ENCODE assay signal across 18 mouse cellular contexts in the genomic region with DNA sequence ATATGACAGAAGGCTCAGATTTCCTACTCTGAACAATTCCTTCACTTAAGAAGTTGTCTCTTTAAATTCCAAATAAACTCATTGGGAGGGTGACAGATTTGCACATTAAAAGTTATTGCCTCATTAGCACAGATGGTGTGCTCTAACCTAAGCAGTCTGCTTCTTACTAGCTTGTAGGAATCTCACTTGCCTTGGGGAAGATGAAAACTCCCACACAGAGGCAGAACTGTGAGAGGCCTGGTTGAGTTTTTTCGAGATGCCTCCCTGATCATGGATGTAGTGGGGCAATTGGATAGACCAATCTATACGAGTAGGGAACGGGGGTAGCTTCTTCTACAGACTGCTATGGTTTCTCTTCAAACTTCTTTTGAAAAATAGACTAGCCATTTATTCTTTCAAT.
A peak's percentile ranks its signal among the peaks of the same experiment; 100 is the strongest.
DNase-seq lines count a peak whose midpoint lies in the region; ATAC-seq and TF ChIP-seq lines count a peak whose summit lies in the region.
"Had no signal": no experiment of that assay in that cellular context is flagged by ENCODE, and none has a peak within 500 bp of the region (broad histone marks: within the 10 kb centered on the region; RNA-seq: fewer than 3 reads in every experiment).

No protein-coding gene starts in this region.

- no peak overlapping the region for H3K4me2 ChIP-seq in hindbrain, postnatal 0 days (ENCODE audit: low read depth, low read length)
- no peak overlapping the region for H3K4me2 ChIP-seq in hindbrain, embryonic 16.5 days (ENCODE audit: low read length)
- no peak overlapping the region for H3K4me2 ChIP-seq in midbrain, postnatal 0 days (ENCODE audit: low read depth, low read length, poor library complexity, severe bottlenecking)
- no peak overlapping the region for H3K4me2 ChIP-seq in midbrain, embryonic 14.5 days (ENCODE audit: low read length)
- H3K4me2 ChIP-seq: limb, embryonic 12.5 days; midbrain, embryonic 15.5 days had no signal

- no peak for TF ChIP-seq CTCF in hindbrain, postnatal 0 days (IDR thresholded peaks at IDR 0.05; ENCODE audit: low read depth)
- TF ChIP-seq CTCF in midbrain, postnatal 0 days (IDR thresholded peaks at IDR 0.05): no peak

- no peaks in the 10 kb centered on the region for H3K4me1 ChIP-seq in hindbrain, postnatal 0 days (ENCODE audit: insufficient read depth, low read length)
- H3K4me1 ChIP-seq in hindbrain, embryonic 16.5 days (ENCODE audit: control insufficient read depth, insufficient read depth, low read depth, low read length): no peaks in the 10 kb centered on the region
- no peaks in the 10 kb centered on the region for H3K4me1 ChIP-seq in midbrain, postnatal 0 days (ENCODE audit: insufficient read depth, low read length)
- H3K4me1 ChIP-seq in midbrain, embryonic 14.5 days (ENCODE audit: control insufficient read depth, insufficient read depth, low read length): no peaks in the 10 kb centered on the region
- H3K4me1 ChIP-seq: limb, embryonic 12.5 days; midbrain, embryonic 15.5 days had no signal

- no peak overlapping the region for H3K4me3 ChIP-seq in hindbrain, postnatal 0 days (ENCODE audit: low read length)
- H3K4me3 ChIP-seq in hindbrain, embryonic 16.5 days (ENCODE audit: low read length): no peak overlapping the region
- H3K4me3 ChIP-seq in midbrain, postnatal 0 days (ENCODE audit: low read depth, low read length): no peak overlapping the region
- no peak overlapping the region for H3K4me3 ChIP-seq in midbrain, embryonic 14.5 days (replicated peaks; ENCODE audit: low read depth, low read length)
- H3K4me3 ChIP-seq: heart, adult 2 months; left cerebral cortex, adult 2 months; limb, embryonic 12.5 days; midbrain, embryonic 15.5 days had no signal

- ATAC-seq in hindbrain, postnatal 0 days: no peak
- no peak for ATAC-seq in hindbrain, embryonic 16.5 days
- ATAC-seq in midbrain, postnatal 0 days (ENCODE audit: low FRiP score): no peak
- no peak for ATAC-seq in midbrain, embryonic 14.5 days (ENCODE audit: low FRiP score, low TSS enrichment)
- ATAC-seq: forebrain, embryonic 16.5 days; midbrain, embryonic 15.5 days had no signal

- H3K27me3 ChIP-seq in hindbrain, postnatal 0 days (ENCODE audit: insufficient read depth, low read length): no peaks in the 10 kb centered on the region
- H3K27me3 ChIP-seq in hindbrain, embryonic 16.5 days (replicated peaks; ENCODE audit: control insufficient read depth, insufficient read depth, low read length): no peaks in the 10 kb centered on the region
- no peaks in the 10 kb centered on the region for H3K27me3 ChIP-seq in midbrain, postnatal 0 days (ENCODE audit: insufficient read depth, low read length)
- no peaks in the 10 kb centered on the region for H3K27me3 ChIP-seq in midbrain, embryonic 14.5 days (ENCODE audit: control insufficient read depth, insufficient read depth, low read length)
- H3K27me3 ChIP-seq: limb, embryonic 12.5 days; midbrain, embryonic 15.5 days had no signal

- peak; percentile 7 for DNase-seq in hindbrain, postnatal 0 days (ENCODE audit: low spot score)
- DNase-seq in midbrain, postnatal 0 days (ENCODE audit: low spot score): peak; percentile 13
- no peak for DNase-seq in midbrain, embryonic 14.5 days
- DNase-seq in fat pad, adult 2 months (ENCODE audit: extremely low read depth, low read depth, low spot score): peak; percentile 5
- peak; percentile 41 for DNase-seq in telencephalon, adult 2 months (ENCODE audit: low read depth, low spot score)
- DNase-seq in urinary bladder, postnatal 36 days (ENCODE audit: low spot score in 2 of 2): no peak
- DNase-seq: cerebellum, adult 9-11 months; heart, adult 2 months; kidney, postnatal 14 days; right cerebral cortex, adult 18-20 months; spleen, adult 18-20 months; thymus, postnatal 25 days had no signal

- no peak overlapping the region for H3K27ac ChIP-seq in hindbrain, postnatal 0 days
- no peak overlapping the region for H3K27ac ChIP-seq in hindbrain, embryonic 16.5 days (ENCODE audit: low read depth, low read length)
- no peak overlapping the region for H3K27ac ChIP-seq in midbrain, postnatal 0 days (ENCODE audit: low read depth, low read length)
- H3K27ac ChIP-seq in midbrain, embryonic 14.5 days (replicated peaks; ENCODE audit: low read depth, low read length): no peak overlapping the region
- H3K27ac ChIP-seq: heart, adult 2 months; left cerebral cortex, adult 2 months; limb, embryonic 12.5 days; liver, embryonic 14.5 days; midbrain, embryonic 15.5 days had no signal

- H3K9me3 ChIP-seq in hindbrain, postnatal 0 days (ENCODE audit: low read length): no peaks in the 10 kb centered on the region
- no peaks in the 10 kb centered on the region for H3K9me3 ChIP-seq in hindbrain, embryonic 16.5 days (ENCODE audit: control insufficient read depth, low read length)
- no peaks in the 10 kb centered on the region for H3K9me3 ChIP-seq in midbrain, postnatal 0 days (ENCODE audit: low read length)
- no peaks in the 10 kb centered on the region for H3K9me3 ChIP-seq in midbrain, embryonic 14.5 days (ENCODE audit: control insufficient read depth, low read length)
- H3K9me3 ChIP-seq: limb, embryonic 12.5 days; midbrain, embryonic 15.5 days had no signal

- no peaks in the 10 kb centered on the region for H3K36me3 ChIP-seq in hindbrain, postnatal 0 days (ENCODE audit: insufficient read depth, low read length)
- no peaks in the 10 kb centered on the region for H3K36me3 ChIP-seq in hindbrain, embryonic 16.5 days (ENCODE audit: control insufficient read depth, insufficient read depth, low read length)
- H3K36me3 ChIP-seq in midbrain, postnatal 0 days (ENCODE audit: insufficient read depth, low read length): no peaks in the 10 kb centered on the region
- no peaks in the 10 kb centered on the region for H3K36me3 ChIP-seq in midbrain, embryonic 14.5 days (ENCODE audit: control insufficient read depth, insufficient read depth, low read length)
- H3K36me3 ChIP-seq: limb, embryonic 12.5 days; midbrain, embryonic 15.5 days had no signal

- H3K9ac ChIP-seq in hindbrain, postnatal 0 days (replicated peaks; ENCODE audit: low read length): no peak overlapping the region
- no peak overlapping the region for H3K9ac ChIP-seq in hindbrain, embryonic 16.5 days (ENCODE audit: low read depth, low read length)
- H3K9ac ChIP-seq in midbrain, postnatal 0 days (replicated peaks; ENCODE audit: low read length, poor library complexity, severe bottlenecking): no peak overlapping the region
- no peak overlapping the region for H3K9ac ChIP-seq in midbrain, embryonic 14.5 days (replicated peaks; ENCODE audit: low read length)
- H3K9ac ChIP-seq: limb, embryonic 12.5 days; liver, embryonic 14.5 days; midbrain, embryonic 15.5 days had no signal

- 78% methylated on average over 3 of the region's 3 CpGs for WGBS in hindbrain, postnatal 0 days
- WGBS in hindbrain, embryonic 16.5 days: 90% methylated on average over 3 of the region's 3 CpGs
- WGBS in midbrain, postnatal 0 days: 78% methylated on average over 3 of the region's 3 CpGs
- WGBS in midbrain, embryonic 14.5 days: 88% methylated on average over 3 of the region's 3 CpGs

Comparison
In these comparisons a context has a peak if more than half of its experiments do, and no peak if none do; other contexts are left out.
1. DNase-seq: peak in hindbrain, postnatal 0 days (single experiment), midbrain, postnatal 0 days (single experiment), fat pad, adult 2 months (single experiment) and telencephalon, adult 2 months (single experiment); none in midbrain, embryonic 14.5 days (single experiment) and urinary bladder, postnatal 36 days (0 of 2).